ENCODE assay signal across 21 mouse cellular contexts in genomic region chr14:11863286-11863685, GRCm38 (mm10).
DNase-seq lines count a peak whose midpoint lies in the region; ATAC-seq and TF ChIP-seq lines count a peak whose summit lies in the region.
"Had no signal": no experiment of that assay in that cellular context is flagged by ENCODE, and none has a peak within 500 bp of the region (broad histone marks: within the 10 kb centered on the region; RNA-seq: fewer than 3 reads in every experiment).

No protein-coding gene starts in this region.

- peak; percentile 35; the same call in 1 of the 2 replicates for TF ChIP-seq EP300 in heart, adult 2 months (IDR thresholded peaks at IDR 0.05; ENCODE audit: insufficient read depth, low read depth, low read length)

- no peak for TF ChIP-seq CTCF in heart, adult 2 months (IDR thresholded peaks at IDR 0.05)

- H3K27me3 ChIP-seq in heart, embryonic 10.5 days (ENCODE audit: insufficient read depth, poor library complexity, severe bottlenecking): no peaks in the 10 kb centered on the region
- H3K27me3 ChIP-seq in heart, adult 2 months (ENCODE audit: control insufficient read depth, insufficient read depth, low read length): no peaks in the 10 kb centered on the region
- no peaks in the 10 kb centered on the region for H3K27me3 ChIP-seq in heart, embryonic 14.5 days (ENCODE audit: control insufficient read depth, insufficient read depth, low read length)
- H3K27me3 ChIP-seq in hindbrain, embryonic 12.5 days: no peaks in the 10 kb centered on the region
- H3K27me3 ChIP-seq: hindbrain, embryonic 15.5 days; limb, embryonic 13.5 days; midbrain, embryonic 12.5 days; Patski had no signal

- H3K27ac ChIP-seq in heart, embryonic 10.5 days: no peak overlapping the region
- peak overlapping the region; percentile 89 for H3K27ac ChIP-seq in heart, adult 2 months
- H3K27ac ChIP-seq in heart, embryonic 14.5 days (replicated peaks in 1 of 2; ENCODE audit: control insufficient read depth in 1 of 2, insufficient read depth in 1 of 2, low read depth in 2 of 2, low read length in 2 of 2): peak overlapping the region; percentile 50 to 70
- no peak overlapping the region for H3K27ac ChIP-seq in hindbrain, embryonic 12.5 days
- H3K27ac ChIP-seq: hindbrain, embryonic 15.5 days; limb, embryonic 13.5 days; liver, embryonic 14.5 days; midbrain, embryonic 12.5 days had no signal

- no peak for TF ChIP-seq POLR2A in heart, adult 2 months (IDR thresholded peaks at IDR 0.05; ENCODE audit: insufficient read depth, low read depth, low read length)

- H3K4me1 ChIP-seq in heart, embryonic 10.5 days: peaks cover 20% of the 10 kb centered on the region
- H3K4me1 ChIP-seq in heart, adult 2 months (ENCODE audit: control insufficient read depth, insufficient read depth, low read length): peaks cover 37% of the 10 kb centered on the region
- H3K4me1 ChIP-seq in heart, embryonic 14.5 days (ENCODE audit: control insufficient read depth in 2 of 2, insufficient read depth in 2 of 2, low read length in 2 of 2): peaks cover 13 to 44% of the 10 kb centered on the region in 2 experiments
- peaks cover 5% of the 10 kb centered on the region; the same call in 1 of the 2 replicates for H3K4me1 ChIP-seq in hindbrain, embryonic 12.5 days
- H3K4me1 ChIP-seq: midbrain, embryonic 12.5 days had no signal

- peak; percentile 97 for DNase-seq in heart, adult 11 months
- no peak for DNase-seq in heart, embryonic 10.5 days (ENCODE audit: low spot score)
- peak in 1 of 2 experiments; percentile 69 for DNase-seq in heart, adult 2 months
- DNase-seq in skeletal muscle tissue, adult 2 months (ENCODE audit: low read depth, low spot score): peak; percentile 84
- no peak for DNase-seq in right cerebral cortex, postnatal 36 days (ENCODE audit: low spot score in 2 of 2)
- DNase-seq: adrenal gland, postnatal 25 days; cerebellum, adult 9-11 months; kidney, adult 11 months; kidney, postnatal 10 days; layer of hippocampus, adult 9-11 months; retina, postnatal 1 day; spleen, adult 18-20 months; thymus, adult 18-20 months had no signal

- H3K4me3 ChIP-seq in heart, embryonic 10.5 days: no peak overlapping the region
- H3K4me3 ChIP-seq in heart, adult 2 months: no peak overlapping the region
- H3K4me3 ChIP-seq in heart, embryonic 14.5 days (ENCODE audit: control insufficient read depth in 1 of 2, insufficient read depth in 1 of 2, low read depth in 1 of 2, low read length in 2 of 2): no peak overlapping the region
- H3K4me3 ChIP-seq in hindbrain, embryonic 12.5 days: no peak overlapping the region
- H3K4me3 ChIP-seq: hindbrain, embryonic 15.5 days; limb, embryonic 13.5 days; midbrain, embryonic 12.5 days had no signal

- H3K79me2 ChIP-seq in heart, adult 2 months (replicated peaks; ENCODE audit: control insufficient read depth, insufficient read depth, low read length): peaks cover 2% of the 10 kb centered on the region; the same call in 1 of the 2 replicates

- no peaks in the 10 kb centered on the region for H3K9me3 ChIP-seq in heart, embryonic 10.5 days
- H3K9me3 ChIP-seq in heart, embryonic 14.5 days (ENCODE audit: control insufficient read depth, low read length): no peaks in the 10 kb centered on the region
- H3K9me3 ChIP-seq in hindbrain, embryonic 12.5 days (replicated peaks): no peaks in the 10 kb centered on the region
- H3K9me3 ChIP-seq: hindbrain, embryonic 15.5 days; limb, embryonic 13.5 days; midbrain, embryonic 12.5 days had no signal

- H3K4me2 ChIP-seq in heart, embryonic 14.5 days (ENCODE audit: low read length): no peak overlapping the region
- H3K4me2 ChIP-seq in hindbrain, embryonic 12.5 days (replicated peaks): no peak overlapping the region
- H3K4me2 ChIP-seq: hindbrain, embryonic 15.5 days; limb, embryonic 13.5 days; midbrain, embryonic 12.5 days had no signal

- WGBS in heart, embryonic 10.5 days: 54% methylated on average over 3 of the region's 3 CpGs
- WGBS in heart, adult 2 months: 13% methylated on average over 3 of the region's 3 CpGs
- 9% methylated on average over 3 of the region's 3 CpGs for WGBS in heart, embryonic 14.5 days
- 84% methylated on average over 3 of the region's 3 CpGs for WGBS in hindbrain, embryonic 12.5 days

- ATAC-seq in heart, embryonic 14.5 days (ENCODE audit: insufficient number of reproducible peaks, insufficient read depth, low FRiP score, low read depth): peak; percentile 47; the same call in 1 of the 2 replicates
- ATAC-seq in hindbrain, embryonic 12.5 days (ENCODE audit: low FRiP score): no peak
- ATAC-seq: forebrain, embryonic 14.5 days; Patski had no signal

- no peak overlapping the region for H3K9ac ChIP-seq in heart, adult 2 months (ENCODE audit: low read depth, low read length)
- no peak overlapping the region for H3K9ac ChIP-seq in heart, embryonic 14.5 days (ENCODE audit: low read length)
- H3K9ac ChIP-seq in hindbrain, embryonic 12.5 days: no peak overlapping the region
- H3K9ac ChIP-seq: hindbrain, embryonic 15.5 days; limb, embryonic 13.5 days; liver, embryonic 14.5 days; midbrain, embryonic 12.5 days had no signal

- intact Hi-C loops in heart, adult 2 months (cut with DNase I): loop anchor here (2.0 kb wide), 1 partner anchor 20 kb away; no protein-coding TSS in a partner anchor

- H3K36me3 ChIP-seq in heart, embryonic 10.5 days: no peaks in the 10 kb centered on the region
- peaks cover 30% of the 10 kb centered on the region for H3K36me3 ChIP-seq in heart, adult 2 months (ENCODE audit: control insufficient read depth, insufficient read depth, low read length)
- H3K36me3 ChIP-seq in heart, embryonic 14.5 days (ENCODE audit: control insufficient read depth, insufficient read depth, low read length): no peaks in the 10 kb centered on the region
- no peaks in the 10 kb centered on the region for H3K36me3 ChIP-seq in hindbrain, embryonic 12.5 days
- H3K36me3 ChIP-seq: hindbrain, embryonic 15.5 days; limb, embryonic 13.5 days; midbrain, embryonic 12.5 days had no signal

Comparison
In these comparisons a context has a peak if more than half of its experiments do, and no peak if none do; other contexts are left out.
1. DNase-seq: peak in heart, adult 11 months (single experiment) and skeletal muscle tissue, adult 2 months (single experiment); none in heart, embryonic 10.5 days (single experiment) and right cerebral cortex, postnatal 36 days (0 of 2).
2. H3K27ac ChIP-seq: peak in heart, adult 2 months (single experiment) and heart, embryonic 14.5 days (2 of 2); none in heart, embryonic 10.5 days (single experiment) and hindbrain, embryonic 12.5 days (single experiment).